Mouse (Mus musculus): ENCODE measurements around the gene Itga3.

The Itga3 gene

DNA sequence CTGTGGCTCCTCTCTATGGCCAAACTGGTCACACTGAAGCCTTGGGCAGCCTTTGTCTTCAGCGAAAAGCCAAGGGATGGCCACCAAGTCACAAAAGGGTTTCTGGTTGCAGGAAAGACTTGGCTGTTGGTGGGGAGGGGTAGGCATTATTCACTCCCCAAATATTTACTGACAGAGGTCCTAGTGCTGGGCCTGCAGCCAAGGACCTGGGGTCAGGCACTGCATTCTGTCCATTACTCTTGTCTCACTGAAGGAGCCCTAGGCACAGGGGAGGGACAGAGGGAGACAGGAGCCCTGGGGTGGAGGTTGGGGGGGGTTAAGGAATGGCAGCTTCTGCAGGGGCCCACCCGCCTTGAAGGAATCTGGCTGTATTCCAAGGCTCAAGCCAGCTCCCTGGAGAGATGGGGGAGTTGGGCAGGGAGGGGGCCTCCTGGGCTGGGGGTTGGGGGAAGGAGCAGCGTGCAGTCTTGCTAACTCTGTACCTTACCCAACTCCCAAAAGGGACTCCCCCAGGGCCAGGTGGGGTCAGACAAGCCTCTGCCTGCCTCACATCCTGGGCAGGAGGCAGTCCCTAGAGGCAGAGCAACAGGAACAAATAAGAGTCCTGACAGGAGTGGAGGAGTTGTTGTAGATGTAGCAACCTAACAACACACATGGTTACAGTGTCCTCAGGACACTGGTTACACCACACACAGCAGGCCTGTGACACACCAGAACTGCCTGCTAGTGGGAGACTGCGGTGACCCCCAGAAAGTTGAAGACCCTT lies 20.2 kb upstream of the Itga3 start:
- no peak for DNase-seq (ENCODE audit: low spot score)

DNA sequence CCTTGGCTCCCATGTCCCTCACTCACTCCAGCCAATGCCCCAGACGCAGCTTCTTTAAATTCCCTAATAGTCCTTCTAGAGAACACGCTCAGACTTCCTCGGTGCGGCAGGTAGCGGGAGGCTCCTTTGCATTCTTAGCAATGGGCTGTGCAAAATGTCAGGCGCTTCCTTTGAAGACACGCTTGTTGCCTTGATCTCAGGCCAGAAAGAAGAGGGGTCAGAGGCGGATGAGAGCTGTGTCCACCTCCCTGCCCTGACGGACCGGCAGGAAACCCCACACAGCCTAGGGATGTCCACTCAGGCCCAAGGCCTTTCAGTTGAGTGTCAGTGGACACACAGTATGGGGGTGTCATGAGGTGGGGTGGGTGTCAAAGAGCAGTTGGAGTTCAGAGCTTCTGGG lies 19.0 kb upstream of the Itga3 start:
- DNase-seq (ENCODE audit: low spot score) = no peak

- DNase-seq (ENCODE audit: low spot score) = no peak
Measured at GRCm38 (mm10) chr11:95093077-95093476, 16.5 kb upstream of the Itga3 start.

GRCm38 (mm10) chr11:95088857-95089779 lies 12.5 kb upstream of the Itga3 start:
- DNase-seq (ENCODE audit: low spot score) = no peak

- DNase-seq (ENCODE audit: low spot score) = no peak
Measured at GRCm38 (mm10) chr11:95088286-95088685, 11.7 kb upstream of the Itga3 start.

- no peak for DNase-seq (ENCODE audit: low spot score)
Measured at GRCm38 (mm10) chr11:95087301-95088228, 11.0 kb upstream of the Itga3 start.

- DNase-seq (ENCODE audit: low spot score) = no peak
Measured at GRCm38 (mm10) chr11:95086229-95086628, 9.6 kb upstream of the Itga3 start.

DNA sequence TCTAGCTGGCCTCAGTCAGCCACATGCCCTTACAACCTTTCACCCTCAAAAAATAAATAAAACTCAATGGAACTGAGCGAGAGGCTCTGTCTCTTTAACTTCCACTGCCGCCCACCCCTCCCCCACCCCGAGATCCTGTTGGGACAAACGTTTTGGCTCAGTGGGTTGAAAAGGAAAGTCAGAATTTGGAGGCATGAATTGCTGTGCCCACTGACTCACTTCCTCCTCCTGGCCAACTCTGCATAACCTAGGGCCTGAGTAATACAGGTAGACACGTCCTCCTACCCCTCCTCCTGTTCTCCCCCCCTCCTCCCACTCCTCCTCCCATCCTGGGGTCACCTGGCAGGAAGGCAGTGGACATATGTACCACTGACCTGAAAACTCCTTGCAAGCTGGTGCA lies 9.1 kb upstream of the Itga3 start:
- no peak for DNase-seq (ENCODE audit: low spot score)

DNA sequence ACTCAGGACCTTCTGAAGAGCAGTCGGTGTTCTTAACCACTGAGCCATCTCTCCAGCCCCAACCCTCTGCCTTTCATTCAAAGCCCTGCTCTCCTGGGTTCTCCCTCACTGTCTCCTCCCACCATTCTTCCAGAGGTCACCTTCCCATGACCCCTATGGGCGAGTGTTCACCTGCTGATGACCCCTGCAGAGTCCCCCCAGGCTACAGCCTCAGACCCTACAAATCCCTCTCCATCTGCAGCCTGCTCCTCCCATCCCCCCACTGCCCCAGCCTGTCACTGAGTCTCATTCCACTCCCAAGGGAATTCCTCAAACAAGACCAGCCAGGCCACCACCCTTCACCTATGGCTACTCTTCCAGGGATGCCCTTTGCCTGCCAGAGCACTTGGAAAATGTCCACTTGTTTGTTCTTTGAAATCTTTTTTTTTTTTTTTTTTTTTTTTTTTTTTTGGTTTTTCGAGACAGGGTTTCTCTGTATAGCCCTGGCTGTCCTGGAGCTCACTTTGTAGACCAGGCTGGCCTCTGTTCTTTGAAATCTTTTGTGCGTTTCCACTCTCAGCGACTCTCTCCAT lies 8.3 kb upstream of the Itga3 start:
- DNase-seq (ENCODE audit: low spot score) = no peak

- DNase-seq (ENCODE audit: low spot score) = no peak
Measured at GRCm38 (mm10) chr11:95084175-95084574, 7.6 kb upstream of the Itga3 start.

DNA sequence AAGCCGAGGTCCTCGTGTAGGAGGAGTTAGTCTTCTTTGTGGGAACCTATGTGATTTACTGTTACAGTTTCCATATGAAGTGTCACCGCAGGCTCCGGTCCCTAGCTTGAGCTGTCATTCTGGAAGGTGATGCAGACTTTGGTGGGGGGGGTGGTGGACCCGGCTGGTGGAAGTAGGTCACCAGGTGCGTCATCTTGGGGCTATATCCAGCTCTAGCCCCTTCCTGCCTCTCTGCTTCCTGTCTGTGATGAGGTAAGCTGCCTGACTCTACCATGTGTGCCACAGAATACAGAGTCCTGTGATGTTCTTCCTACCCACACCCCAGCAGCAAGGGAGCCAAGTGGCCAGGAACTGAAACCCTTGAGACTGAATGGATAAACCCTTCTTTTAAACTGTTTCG lies 6.3 kb upstream of the Itga3 start:
- DNase-seq (ENCODE audit: low spot score) = no peak

GRCm38 (mm10) chr11:95080783-95081182 lies 4.2 kb upstream of the Itga3 start:
- no peak for DNase-seq (ENCODE audit: low spot score)

DNA sequence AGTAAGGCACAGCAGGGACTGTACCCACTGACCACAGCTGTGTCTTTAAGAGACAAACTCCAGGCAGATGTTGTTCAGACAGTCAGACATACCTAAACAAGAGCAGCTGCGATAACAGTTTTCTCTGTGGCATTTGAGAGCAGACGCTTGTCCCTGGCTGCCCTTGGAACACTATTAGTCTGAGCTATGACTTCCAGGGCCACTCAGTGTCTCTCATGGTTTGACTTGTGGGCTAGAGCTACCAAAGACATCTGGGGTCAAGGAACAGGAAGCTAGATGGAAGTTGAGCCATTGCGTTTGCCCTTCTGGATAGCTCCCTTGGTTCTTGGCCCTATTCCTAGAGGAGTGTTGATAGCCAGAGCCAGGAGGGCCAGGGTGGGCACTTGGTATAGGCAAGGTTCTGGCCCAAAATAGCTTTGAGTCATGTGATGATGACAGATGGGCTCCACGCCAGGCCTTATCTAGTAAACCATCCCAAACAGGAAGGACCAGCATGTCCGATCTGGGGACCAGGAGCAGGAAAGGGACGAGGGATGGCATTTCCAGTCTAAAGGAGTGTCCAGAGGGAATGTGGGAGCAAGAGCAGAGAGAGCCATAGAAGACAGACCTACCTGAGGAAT lies 2.8 kb upstream of the Itga3 start:
- DNase-seq (ENCODE audit: low spot score) = no peak

- no peak for DNase-seq (ENCODE audit: low spot score)
Measured at GRCm38 (mm10) chr11:95077956-95078355, 1.4 kb upstream of the Itga3 start.

- DNase-seq (ENCODE audit: low spot score) = no peak
Measured at GRCm38 (mm10) chr11:95076041-95076535, 513 bp downstream of the Itga3 start.

- DNase-seq (ENCODE audit: low spot score) = no peak
Measured at GRCm38 (mm10) chr11:95075197-95076040, 1.2 kb downstream of the Itga3 start.

DNA sequence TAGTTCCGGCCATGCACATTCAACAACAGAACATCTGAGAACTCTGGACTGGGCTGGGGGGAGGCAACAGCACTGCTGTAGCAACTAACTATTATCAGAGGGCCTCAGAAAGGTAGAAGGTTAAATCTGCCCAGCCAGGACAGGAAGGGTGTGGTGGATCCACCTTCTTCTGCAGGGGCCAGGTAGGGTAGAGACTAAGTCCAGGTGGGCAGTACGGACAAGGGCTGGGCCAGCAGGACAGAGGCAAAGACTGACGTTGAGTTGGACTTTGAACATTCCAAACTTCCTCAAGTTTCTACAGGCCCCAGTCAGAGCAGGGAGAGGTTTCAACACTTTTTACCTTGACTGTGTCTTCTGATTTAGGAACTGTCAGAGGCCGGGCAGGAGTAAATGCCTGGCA lies 1.9 kb downstream of the Itga3 start:
- DNase-seq (ENCODE audit: low spot score) = no peak

DNA sequence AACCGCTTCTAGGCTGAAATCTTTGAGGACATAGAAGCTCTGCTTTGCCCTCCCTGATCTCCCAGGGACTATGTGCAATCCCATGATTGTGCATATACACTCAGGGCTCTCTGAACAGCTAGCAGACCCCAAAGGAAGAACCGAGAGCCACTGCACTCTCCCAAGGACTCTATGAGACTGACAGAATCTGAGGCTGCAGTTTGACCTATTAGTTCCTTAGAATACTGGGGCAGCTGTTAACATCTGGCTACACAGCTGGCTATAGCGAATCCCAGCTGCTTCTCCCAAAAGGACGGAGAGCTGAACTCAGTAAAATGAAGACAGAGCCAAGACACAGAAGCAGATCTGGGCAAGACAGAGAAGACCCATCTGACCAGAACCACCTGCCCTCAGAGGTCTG lies 2.8 kb downstream of the Itga3 start:
- no peak for DNase-seq (ENCODE audit: low spot score)

- DNase-seq (ENCODE audit: low spot score) = no peak
Measured at GRCm38 (mm10) chr11:95072804-95073203, 3.8 kb downstream of the Itga3 start.

DNA sequence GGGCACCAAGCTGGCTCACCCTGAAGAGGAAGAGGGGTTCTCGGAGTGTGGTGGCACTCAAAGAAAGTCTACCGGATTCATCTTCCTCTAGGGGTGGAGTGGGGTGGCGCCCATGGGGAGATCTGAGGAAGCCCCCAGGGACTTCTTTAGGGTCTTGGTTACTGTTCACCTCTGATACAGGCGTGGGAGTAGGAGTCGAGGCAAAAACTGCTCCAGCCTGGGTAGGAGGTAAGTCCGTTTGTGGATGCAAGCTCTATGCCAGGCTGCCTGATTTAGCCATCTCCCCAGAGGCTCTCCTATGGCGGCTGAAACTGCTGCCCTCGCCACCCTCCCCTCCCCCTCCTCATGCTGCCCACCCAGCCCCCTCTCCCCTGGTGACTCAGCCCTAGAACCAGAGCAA lies 4.5 kb downstream of the Itga3 start:
- no peak for DNase-seq (ENCODE audit: low spot score)

All from urinary bladder, postnatal 10 days (tissue).